Mouse (Mus musculus): ENCODE measurements around the gene Olfr975.

- TF ChIP-seq CTCF (IDR thresholded peaks at IDR 0.05) (no peak), EP300 (IDR thresholded peaks at IDR 0.05) (no peak)
These were observed at the start of gene Olfr975 for GRCm38 (mm10) chr9:39951946-39952345.
